Mouse (Mus musculus): ENCODE data around the gene Ccdc127. TPM values are rescaled to one million over a fixed set of nuclear protein-coding genes. Genes with fewer than 3 reads are reported as not detected.

Ccdc127 gene
- 47.1 and 47.4 TPM in 2 replicates for polyA plus RNA-seq (2015; fragmentation: Nextera tagmentation; extraction: Ambion mirVana)

GRCm38 (mm10) chr13:74349566-74350434 lies at the start of gene Ccdc127, which contains the start of gene Sdha:
Ccdc127 (plus strand) TSS chr13:74350309.
Sdha (minus strand) TSS chr13:74350280.
- ATAC-seq (replicated peaks) = peak; percentile 98
- peak within 1 kb of the TSS; percentile 53 for H3K4me2 ChIP-seq (replicated peaks)
- H3K4me1 ChIP-seq = peaks cover 18% of the 10 kb centered on the region
- H3K27ac ChIP-seq (replicated peaks) = peak within 1 kb of the TSS; percentile 79
- peaks cover 12% of the 10 kb centered on the region; the same call in 1 of the 2 replicates for H3K36me3 ChIP-seq
- H3K27me3 ChIP-seq = no peaks in the 10 kb centered on the region
- peak within 1 kb of the TSS; percentile 80 for H3K4me3 ChIP-seq
- no peaks in the 10 kb centered on the region for H3K9me3 ChIP-seq
- peak within 1 kb of the TSS; percentile 81 for H3K9ac ChIP-seq (replicated peaks)
- 2% methylated on average over 57 of the region's 57 CpGs for WGBS

- peak; percentile 90 for ATAC-seq (replicated peaks)
- no peak overlapping the region for H3K4me2 ChIP-seq (replicated peaks)
- no peaks in the 10 kb centered on the region for H3K4me1 ChIP-seq
- peaks cover 39% of the 10 kb centered on the region for H3K36me3 ChIP-seq
- H3K27ac ChIP-seq (replicated peaks) = no peak overlapping the region
- no peak overlapping the region for H3K9ac ChIP-seq (replicated peaks)
- H3K27me3 ChIP-seq = no peaks in the 10 kb centered on the region
- H3K4me3 ChIP-seq = no peak overlapping the region
- H3K9me3 ChIP-seq = no peaks in the 10 kb centered on the region
- WGBS = 42% methylated on average over 4 of the region's 4 CpGs
Observed at GRCm38 (mm10) chr13:74300925-74301606, 49.0 kb upstream of the Ccdc127 start.

GRCm38 (mm10) chr13:74301607-74301984 lies 48.5 kb upstream of the Ccdc127 start:
- Histone ChIP-seq H3K4me1 (no peaks in the 10 kb centered on the region), H3K9ac (replicated peaks) (no peak overlapping the region), H3K36me3 (peaks cover 44% of the 10 kb centered on the region), H3K4me3 (no peak overlapping the region), H3K9me3 (no peaks in the 10 kb centered on the region), H3K4me2 (replicated peaks) (no peak overlapping the region), H3K27me3 (no peaks in the 10 kb centered on the region), H3K27ac (replicated peaks) (no peak overlapping the region)
- ATAC-seq (replicated peaks) = peak; percentile 62
- WGBS = 82% methylated on average over 6 of the region's 6 CpGs

GRCm38 (mm10) chr13:74302050-74303037 lies 47.8 kb upstream of the Ccdc127 start:
- Histone ChIP-seq H3K36me3 (peaks cover 51% of the 10 kb centered on the region), H3K27me3 (no peaks in the 10 kb centered on the region), H3K4me1 (no peaks in the 10 kb centered on the region), H3K27ac (replicated peaks) (no peak overlapping the region), H3K4me3 (no peak overlapping the region), H3K4me2 (replicated peaks) (no peak overlapping the region), H3K9ac (replicated peaks) (no peak overlapping the region), H3K9me3 (no peaks in the 10 kb centered on the region)
- peak; percentile 15; the same call in 1 of the 2 replicates for ATAC-seq (replicated peaks)
- 89% methylated on average over 10 of the region's 10 CpGs for WGBS

GRCm38 (mm10) chr13:74305380-74305779 lies 44.7 kb upstream of the Ccdc127 start:
- H3K36me3 ChIP-seq = peaks cover 78% of the 10 kb centered on the region

GRCm38 (mm10) chr13:74305780-74306179 lies 44.3 kb upstream of the Ccdc127 start:
- Histone ChIP-seq H3K4me2 (replicated peaks) (no peak overlapping the region), H3K27ac (replicated peaks) (no peak overlapping the region), H3K27me3 (no peaks in the 10 kb centered on the region), H3K4me3 (no peak overlapping the region), H3K36me3 (peaks cover 78% of the 10 kb centered on the region), H3K4me1 (no peaks in the 10 kb centered on the region), H3K9me3 (no peaks in the 10 kb centered on the region), H3K9ac (replicated peaks) (no peak overlapping the region)
- WGBS = 96% methylated on average over 1 of the region's 1 CpGs
- no peak for ATAC-seq (replicated peaks)

More at GRCm38 (mm10) chr13:74305380-74305779, 44.7 kb upstream of the Ccdc127 start:
- H3K9ac ChIP-seq (replicated peaks) = no peak overlapping the region
- no peak overlapping the region for H3K27ac ChIP-seq (replicated peaks)
- no peaks in the 10 kb centered on the region for H3K4me1 ChIP-seq
- 93% methylated on average over 6 of the region's 6 CpGs for WGBS
- no peaks in the 10 kb centered on the region for H3K9me3 ChIP-seq
- H3K4me3 ChIP-seq = no peak overlapping the region
- H3K27me3 ChIP-seq = no peaks in the 10 kb centered on the region
- H3K4me2 ChIP-seq (replicated peaks) = no peak overlapping the region
- ATAC-seq (replicated peaks) = no peak

- H3K4me1 ChIP-seq = peaks cover 16% of the 10 kb centered on the region
- H3K27ac ChIP-seq (replicated peaks) = no peak overlapping the region
- no peaks in the 10 kb centered on the region for H3K27me3 ChIP-seq
- no peaks in the 10 kb centered on the region for H3K9me3 ChIP-seq
- no peak overlapping the region for H3K4me2 ChIP-seq (replicated peaks)
- H3K9ac ChIP-seq (replicated peaks) = no peak overlapping the region
- WGBS = 94% methylated on average over 3 of the region's 3 CpGs
- no peak for ATAC-seq (replicated peaks)
- H3K4me3 ChIP-seq = no peak overlapping the region
- H3K36me3 ChIP-seq = peaks cover 20% of the 10 kb centered on the region
Observed at GRCm38 (mm10) chr13:74314616-74315015, 35.5 kb upstream of the Ccdc127 start.

GRCm38 (mm10) chr13:74316386-74316785 lies 33.7 kb upstream of the Ccdc127 start:
- ATAC-seq (replicated peaks) = no peak
- Histone ChIP-seq H3K36me3 (peaks cover 22% of the 10 kb centered on the region), H3K4me3 (peak overlapping the region; percentile 78), H3K9me3 (no peaks in the 10 kb centered on the region), H3K27ac (replicated peaks) (no peak overlapping the region), H3K4me1 (peaks cover 16% of the 10 kb centered on the region), H3K27me3 (no peaks in the 10 kb centered on the region), H3K9ac (replicated peaks) (peak overlapping the region; percentile 77), H3K4me2 (replicated peaks) (peak overlapping the region; percentile 66)
- 24% methylated on average over 4 of the region's 4 CpGs for WGBS

GRCm38 (mm10) chr13:74316789-74317169 lies 33.3 kb upstream of the Ccdc127 start:
- H3K36me3 ChIP-seq = peaks cover 22% of the 10 kb centered on the region
- peaks cover 16% of the 10 kb centered on the region for H3K4me1 ChIP-seq
- H3K27me3 ChIP-seq = no peaks in the 10 kb centered on the region
- peak overlapping the region; percentile 66 for H3K4me2 ChIP-seq (replicated peaks)
- no peaks in the 10 kb centered on the region for H3K9me3 ChIP-seq
- WGBS = 3% methylated on average over 15 of the region's 15 CpGs
- peak overlapping the region; percentile 77 for H3K9ac ChIP-seq (replicated peaks)
- no peak for ATAC-seq (replicated peaks)
- H3K4me3 ChIP-seq = peak overlapping the region; percentile 78
- peak overlapping the region; percentile 63 for H3K27ac ChIP-seq (replicated peaks)

GRCm38 (mm10) chr13:74317170-74317849 lies 32.8 kb upstream of the Ccdc127 start, which contains the start of gene Pdcd6:
Pdcd6 (minus strand) TSS chr13:74317580.
- peak within 1 kb of the TSS; percentile 63 for H3K27ac ChIP-seq (replicated peaks)
- H3K4me2 ChIP-seq (replicated peaks) = peak within 1 kb of the TSS; percentile 66
- WGBS = under 1% methylated on average over 36 of the region's 36 CpGs
- peaks cover 16% of the 10 kb centered on the region for H3K4me1 ChIP-seq
- H3K9me3 ChIP-seq = no peaks in the 10 kb centered on the region
- peaks cover 27% of the 10 kb centered on the region for H3K36me3 ChIP-seq
- peak; percentile 98 for ATAC-seq (replicated peaks)
- H3K27me3 ChIP-seq = no peaks in the 10 kb centered on the region
- H3K9ac ChIP-seq (replicated peaks) = peak within 1 kb of the TSS; percentile 77
- peak within 1 kb of the TSS; percentile 78 for H3K4me3 ChIP-seq

- Histone ChIP-seq H3K27me3 (no peaks in the 10 kb centered on the region), H3K9ac (replicated peaks) (no peak overlapping the region), H3K36me3 (peaks cover 72% of the 10 kb centered on the region), H3K4me2 (replicated peaks) (no peak overlapping the region), H3K4me1 (no peaks in the 10 kb centered on the region), H3K4me3 (no peak overlapping the region), H3K9me3 (no peaks in the 10 kb centered on the region), H3K27ac (replicated peaks) (no peak overlapping the region)
- ATAC-seq (replicated peaks) = no peak
Observed at GRCm38 (mm10) chr13:74329321-74329720, 20.8 kb upstream of the Ccdc127 start.

All from forebrain, embryonic 15.5 days (tissue).